Mouse (Mus musculus) inflammation-experienced regulatory T-cells, adult 6 months (primary cell): ENCODE data around the gene Krtap22-2. TPM values are rescaled to one million over a fixed set of nuclear protein-coding genes. Genes with fewer than 3 reads are reported as not detected.
"Not testable (repeated sequence)": the region's sequence is repeated elsewhere in the genome, so short reads cannot be mapped to it uniquely, and the experiment has no call there.

Experiments used
- ATAC-seq: one replicate; pipeline ENCODE4 v1.8.0; 2017
- polyA plus RNA-seq, 3 experiments: library from polyadenylated mRNA; unstranded; fragments of 100-300 nt; shearing (Covaris generic); gene quantifications; one replicate each; pipeline ENCODE4 v1.2.1; 2017

Krtap22-2 gene
- polyA plus RNA-seq = not detected

DNA sequence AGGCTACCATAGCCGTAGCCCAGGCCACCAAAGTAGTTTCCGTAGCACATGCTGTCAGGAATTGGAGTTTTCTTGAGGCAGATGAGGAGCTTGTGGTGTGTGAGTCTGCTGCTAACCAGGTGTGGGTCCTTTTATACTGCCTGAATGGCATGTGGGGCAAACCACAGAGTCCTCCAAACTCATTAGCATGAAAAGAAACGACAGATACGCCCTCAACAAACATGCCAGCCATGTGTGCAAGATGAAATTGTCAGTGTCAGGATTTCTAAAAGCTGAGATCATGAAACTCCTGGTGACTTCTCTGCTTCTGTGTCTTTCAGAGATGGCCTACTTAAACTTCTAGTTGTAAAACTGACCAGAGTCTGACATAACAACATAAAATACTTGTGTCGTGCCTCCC lies at the start of gene Krtap22-2:
Krtap22-2 (minus strand) TSS at position 101 of the 400 bp plus-strand sequence.
- ATAC-seq = no peak

- ATAC-seq = no peak
Measured at GRCm38 (mm10) chr16:89047783-89048182, 37.2 kb upstream of the Krtap22-2 start, which contains the start of gene Krtap6-5. TSS of gene Krtap6-5 (minus strand) at chr16:89047883.

DNA sequence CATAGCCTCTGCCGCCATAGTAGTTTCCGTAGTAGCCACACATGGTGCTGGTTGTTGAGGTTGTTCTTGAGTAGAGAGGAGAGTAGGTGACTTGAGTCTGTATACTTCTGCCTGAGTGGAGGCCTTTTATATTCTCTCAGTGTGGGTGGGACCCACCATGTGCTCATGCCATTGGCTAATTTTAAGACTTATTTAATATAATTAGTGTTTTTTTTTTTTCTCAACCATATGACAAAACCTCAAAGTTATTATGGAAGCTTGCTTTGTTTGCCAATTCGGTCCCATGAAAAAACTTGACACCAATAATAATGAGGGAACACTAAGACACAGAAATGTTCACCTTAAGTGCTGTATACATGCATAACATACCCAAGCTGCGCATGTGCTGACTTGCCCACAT lies 30.8 kb upstream of the Krtap22-2 start, which contains the start of gene Gm10228:
Gm10228 (minus strand) TSS at position 101 of the 400 bp plus-strand sequence.
- not testable (repeated sequence) for ATAC-seq

DNA sequence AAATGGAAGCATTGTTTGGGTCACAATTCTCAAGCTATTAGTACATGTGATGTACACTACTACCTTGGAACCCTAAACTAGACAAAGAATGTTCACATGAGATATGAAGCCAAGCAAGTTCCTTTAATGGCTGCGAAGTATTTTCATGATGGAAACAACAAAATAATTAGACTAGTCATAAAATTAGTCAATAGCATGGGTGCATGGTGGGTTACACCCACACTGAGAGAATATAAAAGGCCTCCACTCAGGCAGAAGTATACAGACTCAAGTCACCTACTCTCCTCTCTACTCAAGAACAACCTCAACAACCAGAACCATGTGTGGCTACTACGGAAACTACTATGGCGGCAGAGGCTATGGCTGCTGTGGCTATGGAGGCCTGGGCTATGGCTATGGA lies 20.8 kb upstream of the Krtap22-2 start, which contains the start of gene Krtap6-1:
Krtap6-1 (plus strand) TSS at position 301 of the 400 bp plus-strand sequence.
- ATAC-seq = not testable (repeated sequence)

DNA sequence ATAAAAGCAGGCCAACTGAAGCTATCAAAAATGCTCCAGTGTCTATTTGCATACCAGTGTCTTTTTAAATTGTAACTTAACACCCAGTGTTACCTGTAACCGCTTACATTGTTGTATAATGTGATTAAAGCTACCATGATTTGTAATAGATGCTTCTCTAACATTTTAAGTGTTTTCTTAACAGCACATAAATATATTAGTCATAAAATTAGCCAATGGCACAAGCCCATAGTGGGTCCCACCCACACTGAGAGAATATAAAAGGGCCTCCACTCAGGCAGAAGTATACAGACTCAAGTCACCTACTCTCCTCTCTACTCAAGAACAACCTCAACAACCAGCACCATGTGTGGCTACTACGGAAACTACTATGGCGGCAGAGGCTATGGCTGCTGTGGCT lies 4.4 kb upstream of the Krtap22-2 start, which contains the start of gene Gm10229:
Gm10229 (plus strand) TSS at position 301 of the 400 bp plus-strand sequence.
- not testable (repeated sequence) for ATAC-seq

- ATAC-seq = no peak
Measured at GRCm38 (mm10) chr16:89013973-89014372, 3.4 kb upstream of the Krtap22-2 start.

- ATAC-seq = no peak
Measured at GRCm38 (mm10) chr16:88962773-88963172, 47.8 kb downstream of the Krtap22-2 start, which contains the start of gene Krtap16-3. TSS of gene Krtap16-3 (minus strand) at chr16:88962873.

Other genes with a start within 250 kb of the Krtap22-2 start
- not detected for gene 2310057N15Rik, start 236.6 kb downstream of the Krtap22-2 start, polyA plus RNA-seq
- not detected for gene Gm5965, start 232.9 kb downstream of the Krtap22-2 start, polyA plus RNA-seq
- not detected for gene Gm20741, start 198.5 kb downstream of the Krtap22-2 start, polyA plus RNA-seq
- not detected for gene Krtap15, start 190.5 kb downstream of the Krtap22-2 start, polyA plus RNA-seq
- gene Krtap14, start 184.6 kb downstream of the Krtap22-2 start, polyA plus RNA-seq = not detected
- gene Krtap19-1, start 141.3 kb downstream of the Krtap22-2 start, polyA plus RNA-seq = not detected
- gene Krtap19-2, start 136.5 kb downstream of the Krtap22-2 start, polyA plus RNA-seq = not detected
- gene Krtap19-3, start 132.7 kb downstream of the Krtap22-2 start, polyA plus RNA-seq = not detected
- gene Krtap19-4, start 125.7 kb downstream of the Krtap22-2 start, polyA plus RNA-seq = not detected
- gene Krtap19-5, start 114.3 kb downstream of the Krtap22-2 start, polyA plus RNA-seq = not detected
- gene Krtap19-9b, start 78.5 kb downstream of the Krtap22-2 start, polyA plus RNA-seq = not detected
- not detected for gene Krtap16-3, start 47.9 kb downstream of the Krtap22-2 start, polyA plus RNA-seq
- not detected for gene Gm10229, start 4.5 kb upstream of the Krtap22-2 start, polyA plus RNA-seq
- gene Krtap6-1, start 20.9 kb upstream of the Krtap22-2 start, polyA plus RNA-seq = not detected
- gene Gm10228, start 30.7 kb upstream of the Krtap22-2 start, polyA plus RNA-seq = not detected
- not detected for gene Krtap6-5, start 37.1 kb upstream of the Krtap22-2 start, polyA plus RNA-seq
- gene 1110025L11Rik, start 53.2 kb upstream of the Krtap22-2 start, polyA plus RNA-seq = not detected
- not detected for gene Krtap6-3, start 73.3 kb upstream of the Krtap22-2 start, polyA plus RNA-seq
- not detected for gene Gm6358, start 130.1 kb upstream of the Krtap22-2 start, polyA plus RNA-seq
- gene Gm10061, start 140.3 kb upstream of the Krtap22-2 start, polyA plus RNA-seq = not detected
- gene Gm9789, start 147.2 kb upstream of the Krtap22-2 start, polyA plus RNA-seq = not detected
- not detected for gene Gm7735, start 158.7 kb upstream of the Krtap22-2 start, polyA plus RNA-seq
- gene 1110057P08Rik, start 164.0 kb upstream of the Krtap22-2 start, polyA plus RNA-seq = not detected
- gene Krtap20-2, start 195.1 kb upstream of the Krtap22-2 start, polyA plus RNA-seq = not detected